Mouse (Mus musculus): ENCODE measurements at regions not wholly inside any gene's neighbourhood (a gene's known extent, or its start where the extent isn't known, plus 50 kb on each side); places are given as distances from the start of the nearest gene placed in this dataset.

- DNase-seq (ENCODE audit: extremely low read depth, insufficient read length, low spot score), result no peak
Observed at GRCm38 (mm10) chr13:101450501-101450900, 317.5 kb downstream of the Pik3r1 start.

GRCm38 (mm10) chr13:101439517-101439916 lies 328.5 kb downstream of the Pik3r1 start:
- no peak for DNase-seq (ENCODE audit: extremely low read depth, insufficient read length, low spot score)

GRCm38 (mm10) chr13:101439041-101439440 lies 329.0 kb downstream of the Pik3r1 start:
- no peak for DNase-seq (ENCODE audit: extremely low read depth, insufficient read length, low spot score)

GRCm38 (mm10) chr13:101433162-101433561 lies 334.9 kb downstream of the Pik3r1 start:
- DNase-seq (ENCODE audit: extremely low read depth, insufficient read length, low spot score), result no peak

GRCm38 (mm10) chr13:101427426-101428221 lies 340.4 kb downstream of the Pik3r1 start:
- DNase-seq (ENCODE audit: extremely low read depth, insufficient read length, low spot score), result no peak

DNA sequence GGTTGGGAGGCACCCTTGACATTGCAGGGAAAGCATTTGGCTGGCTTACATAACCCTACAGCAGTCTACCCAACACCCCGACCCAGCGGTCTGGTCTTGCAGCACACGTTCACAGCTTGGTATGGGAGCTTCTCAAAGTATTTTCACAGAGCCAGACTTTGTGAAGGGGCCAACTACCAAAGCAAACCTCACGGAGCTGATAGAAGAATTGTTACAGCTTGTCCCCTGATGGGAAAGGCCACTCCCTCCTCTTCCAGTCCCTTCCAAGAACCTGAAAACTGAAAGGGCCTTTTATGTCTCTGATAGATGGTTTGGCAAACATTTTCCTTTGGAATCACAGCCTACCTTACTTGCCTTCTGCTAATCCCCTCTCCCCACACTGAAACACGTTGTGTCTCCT lies 341.6 kb downstream of the Pik3r1 start:
- DNase-seq (ENCODE audit: extremely low read depth, insufficient read length, low spot score), result no peak

- DNase-seq (ENCODE audit: extremely low read depth, insufficient read length, low spot score), result no peak
Observed at GRCm38 (mm10) chr13:101422082-101422481, 345.9 kb downstream of the Pik3r1 start.

- DNase-seq (ENCODE audit: extremely low read depth, insufficient read length, low spot score), result no peak
Observed at GRCm38 (mm10) chr13:101419457-101420025, 348.5 kb downstream of the Pik3r1 start.

GRCm38 (mm10) chr13:101418272-101418671 lies 349.7 kb downstream of the Pik3r1 start:
- no peak for DNase-seq (ENCODE audit: extremely low read depth, insufficient read length, low spot score)

GRCm38 (mm10) chr13:101408885-101409284 lies 359.1 kb downstream of the Pik3r1 start:
- DNase-seq (ENCODE audit: extremely low read depth, insufficient read length, low spot score), result no peak

DNA sequence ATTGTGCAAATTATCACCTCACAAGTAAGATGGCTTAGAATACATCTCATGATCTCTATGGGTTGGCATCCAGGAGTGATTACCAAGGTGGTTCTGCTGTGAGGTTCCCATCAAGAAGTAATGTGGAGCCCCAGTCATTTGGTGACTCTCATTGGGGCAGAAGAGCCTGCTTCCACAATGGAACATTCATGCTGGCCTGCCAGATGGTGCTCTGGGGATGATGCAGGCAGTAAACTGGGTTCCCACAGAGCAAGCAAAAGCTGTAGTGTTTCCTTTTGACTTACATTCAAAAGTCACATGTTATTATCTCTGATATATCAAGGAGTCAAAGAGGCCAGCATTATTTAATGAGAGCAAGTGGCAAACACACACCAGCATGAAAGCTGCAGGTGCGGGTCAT lies 360.4 kb downstream of the Pik3r1 start:
- DNase-seq (ENCODE audit: extremely low read depth, insufficient read length, low spot score), result no peak

DNA sequence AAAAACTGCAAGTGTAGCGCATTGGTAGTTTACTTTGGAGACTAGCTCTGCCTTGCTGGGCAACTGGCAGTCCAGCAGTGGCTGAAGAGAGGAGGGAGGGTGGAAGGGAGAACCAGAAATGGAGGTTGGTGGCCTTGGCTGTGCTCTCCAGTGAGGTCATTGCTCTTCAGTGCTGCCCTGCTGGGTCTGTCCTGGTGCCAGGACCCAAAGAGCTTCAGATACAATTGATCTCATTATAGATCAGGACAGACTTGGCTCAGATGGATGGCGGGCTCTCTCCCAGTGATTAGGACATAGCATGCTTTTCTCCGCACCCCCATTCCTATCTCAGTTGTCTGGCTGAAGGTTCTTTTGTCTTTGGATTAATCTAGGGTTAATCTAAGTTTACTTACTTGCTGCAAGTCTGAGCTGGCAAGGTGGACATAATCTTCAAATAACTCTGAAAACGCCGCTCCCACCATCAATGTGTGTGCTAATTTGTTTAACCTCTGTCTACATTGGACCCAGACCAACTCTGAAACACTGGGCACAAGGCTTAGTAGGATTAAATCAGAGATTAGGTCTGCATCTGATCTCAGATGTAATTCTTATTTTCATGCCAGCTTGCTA lies 394.3 kb downstream of the Pik3r1 start:
- DNase-seq (ENCODE audit: extremely low read depth, insufficient read length, low spot score), result no peak

- DNase-seq (ENCODE audit: extremely low read depth, insufficient read length, low spot score), result no peak
Observed at GRCm38 (mm10) chr13:101371906-101372305, 396.1 kb downstream of the Pik3r1 start.

- DNase-seq (ENCODE audit: extremely low read depth, insufficient read length, low spot score), result no peak
Observed at GRCm38 (mm10) chr13:101368170-101368569, 399.8 kb downstream of the Pik3r1 start.

DNA sequence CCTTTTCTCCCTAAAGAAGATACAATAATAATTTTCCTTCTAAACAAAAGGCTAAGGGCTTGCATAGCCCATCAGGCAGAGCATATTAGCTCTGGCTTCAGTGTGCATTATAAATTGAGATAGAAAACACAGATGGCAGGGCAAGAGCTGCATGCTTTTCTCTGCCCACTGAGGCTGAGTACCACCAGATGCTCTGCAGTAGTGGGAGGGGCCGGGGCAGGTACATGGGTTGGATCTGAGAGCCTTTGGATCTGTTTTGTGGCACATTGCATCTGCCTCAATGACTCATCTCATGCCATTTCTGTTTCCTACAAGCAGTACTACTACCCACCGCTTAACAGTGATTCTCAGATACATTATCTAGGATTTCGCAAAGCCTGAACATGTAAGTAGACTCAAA lies 412.7 kb downstream of the Pik3r1 start:
- no peak for DNase-seq (ENCODE audit: extremely low read depth, insufficient read length, low spot score)

DNA sequence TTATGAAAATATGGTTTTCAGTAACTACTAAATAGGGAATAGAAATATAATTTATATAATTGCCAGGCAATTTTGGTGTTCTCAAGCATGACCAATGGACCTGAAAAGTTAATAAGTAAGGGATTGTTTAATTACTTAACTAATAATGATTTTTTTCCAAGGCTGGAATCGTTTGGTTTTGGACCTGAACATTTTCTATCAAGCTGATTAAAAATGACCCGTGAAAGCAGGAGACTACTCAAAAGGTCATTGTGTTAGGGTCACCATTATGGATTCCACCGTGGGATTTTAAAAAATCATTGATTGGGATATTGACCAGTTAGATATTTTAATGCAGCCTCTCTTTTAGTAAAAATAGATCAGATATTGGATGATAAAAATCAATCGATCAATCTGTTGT lies 416.9 kb downstream of the Pik3r1 start:
- DNase-seq (ENCODE audit: extremely low read depth, insufficient read length, low spot score), result no peak

DNA sequence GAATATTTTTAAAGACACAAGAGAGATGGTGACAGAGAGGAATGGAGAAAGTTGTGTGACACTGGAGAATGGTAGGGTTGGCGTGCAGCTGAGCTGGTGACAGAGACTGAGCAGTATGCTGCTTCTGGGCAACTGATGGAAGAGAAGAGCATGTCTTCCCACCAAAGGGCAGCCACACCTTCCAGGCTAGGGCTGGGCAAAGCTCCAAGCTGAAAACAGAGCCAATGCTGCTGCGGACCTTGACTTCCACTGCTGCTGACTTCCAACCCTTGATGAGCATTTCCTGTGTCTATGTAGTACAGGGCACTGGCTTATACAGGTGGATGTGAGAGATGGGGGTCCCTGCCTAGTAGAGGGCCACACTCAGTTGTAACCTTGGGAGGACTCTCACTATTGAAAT lies 418.7 kb downstream of the Pik3r1 start:
- no peak for DNase-seq (ENCODE audit: extremely low read depth, insufficient read length, low spot score)

GRCm38 (mm10) chr13:101338280-101338872 lies 429.6 kb downstream of the Pik3r1 start:
- no peak for DNase-seq (ENCODE audit: extremely low read depth, insufficient read length, low spot score)

- no peak for DNase-seq (ENCODE audit: extremely low read depth, insufficient read length, low spot score)
Observed at GRCm38 (mm10) chr13:101318621-101319020, 449.4 kb downstream of the Pik3r1 start.

- DNase-seq (ENCODE audit: extremely low read depth, insufficient read length, low spot score), result no peak
Observed at GRCm38 (mm10) chr13:101316336-101316735, 451.7 kb downstream of the Pik3r1 start.

- DNase-seq (ENCODE audit: extremely low read depth, insufficient read length, low spot score), result no peak
Observed at GRCm38 (mm10) chr13:101314040-101314439, 454.0 kb downstream of the Pik3r1 start.
